Mouse (Mus musculus) MEL (cell line): ENCODE data around the gene Aldh1a3.

Experiments
- CTCF ChIP-seq, 3 experiments: IDR thresholded peaks in 2 of 3; conservative IDR thresholded peaks in 1 of 3; 2 replicates each; pipeline ENCODE4 v1.5.1; 2011 to 2012; ENCODE audit warnings: low read length in 3 of 3, low read depth in 2 of 3, mild to moderate bottlenecking in 2 of 3, improper control_type of control experiment in 1 of 3, inconsistent platforms in 1 of 3, mixed read lengths in 1 of 3, moderate library complexity in 1 of 3; ENCODE audit not compliant: control insufficient read depth in 1 of 3, insufficient read depth in 1 of 3, poor library complexity in 1 of 3, severe bottlenecking in 1 of 3
- EP300 ChIP-seq, 2 experiments: IDR thresholded peaks; 2 replicates each; pipeline ENCODE4 v1.6.1; 2011; ENCODE audit warnings: improper control_type of control experiment in 2 of 2, low read length in 2 of 2, low read depth in 1 of 2, mild to moderate bottlenecking in 1 of 2
- GATA1 ChIP-seq: IDR thresholded peaks from 2 replicates; pipeline ENCODE4 v1.6.1; 2011; ENCODE audit warnings: low read depth, low read length, improper control_type of control experiment
- POLR2A ChIP-seq, 2 experiments: IDR thresholded peaks; 2 replicates each; pipeline ENCODE4 v1.6.1; 2011 to 2012; ENCODE audit warnings: low read length in 2 of 2, mild to moderate bottlenecking in 2 of 2, control low read depth in 1 of 2, improper control_type of control experiment in 1 of 2, low read depth in 1 of 2, moderate library complexity in 1 of 2; ENCODE audit not compliant: control insufficient read depth in 1 of 2, insufficient read depth in 1 of 2, poor library complexity in 1 of 2
- POLR2AphosphoS5 ChIP-seq: IDR thresholded peaks from 2 replicates; pipeline ENCODE4 v1.6.1; 2012; ENCODE audit warnings: low read depth, borderline replicate concordance, mild to moderate bottlenecking, inconsistent platforms, low read length, moderate library complexity, mixed read lengths
- ZNF384 ChIP-seq: IDR thresholded peaks from 2 replicates; pipeline ENCODE4 v1.6.1; 2012; ENCODE audit warnings: low read depth, mild to moderate bottlenecking, inconsistent platforms, low read length, improper control_type of control experiment

DNA sequence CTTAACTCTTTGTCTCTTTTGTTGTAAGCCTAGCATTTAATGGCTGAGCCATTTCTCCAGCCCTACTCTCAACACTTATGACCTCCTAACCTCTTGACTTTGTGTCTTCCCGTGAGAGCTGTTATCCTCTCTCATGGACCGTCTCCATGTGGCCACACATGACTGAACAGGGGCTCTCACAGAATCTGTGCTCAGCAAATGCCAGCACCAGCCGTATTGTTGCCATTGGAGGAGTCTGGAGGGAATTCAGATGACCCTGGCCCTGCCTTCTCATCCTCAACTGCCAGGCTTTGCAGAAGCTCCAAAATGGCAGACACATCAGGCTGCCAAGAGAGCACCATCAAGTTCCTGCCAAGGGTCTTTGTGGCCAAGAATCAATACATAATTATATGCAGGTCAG is 30.0 kb downstream of the Aldh1a3 start:
- TF ChIP-seq CTCF (IDR thresholded peaks at IDR 0.05 in 2 of 3, conservative IDR thresholded peaks at IDR 0.05 in 1 of 3; ENCODE audit: control insufficient read depth in 1 of 3, insufficient read depth in 1 of 3, low read depth in 2 of 3, low read length in 3 of 3, poor library complexity in 1 of 3, severe bottlenecking in 1 of 3) (no peak), EP300 (IDR thresholded peaks at IDR 0.05; ENCODE audit: low read depth in 1 of 2, low read length in 2 of 2) (no peak), ZNF384 (no peak), POLR2A (IDR thresholded peaks at IDR 0.05; ENCODE audit: control insufficient read depth in 1 of 2, insufficient read depth in 1 of 2, low read depth in 1 of 2, low read length in 2 of 2, poor library complexity in 1 of 2) (no peak), GATA1 (no peak), POLR2AphosphoS5 (no peak)
